Mouse (Mus musculus) liver, postnatal 0 days (tissue): ENCODE data around the gene Ptpn7.

ENCODE experiments used
- CTCF ChIP-seq: sonication (generic); IDR thresholded peaks from 2 replicates; pipeline ENCODE4 v1.5.1; 2016; ENCODE audit warnings: antibody characterized with exemption, low read depth
- EP300 ChIP-seq: IDR thresholded peaks from 2 replicates; pipeline ENCODE4 v1.6.1; 2016; ENCODE audit warnings: antibody characterized with exemption, low read depth, mild to moderate bottlenecking

DNA sequence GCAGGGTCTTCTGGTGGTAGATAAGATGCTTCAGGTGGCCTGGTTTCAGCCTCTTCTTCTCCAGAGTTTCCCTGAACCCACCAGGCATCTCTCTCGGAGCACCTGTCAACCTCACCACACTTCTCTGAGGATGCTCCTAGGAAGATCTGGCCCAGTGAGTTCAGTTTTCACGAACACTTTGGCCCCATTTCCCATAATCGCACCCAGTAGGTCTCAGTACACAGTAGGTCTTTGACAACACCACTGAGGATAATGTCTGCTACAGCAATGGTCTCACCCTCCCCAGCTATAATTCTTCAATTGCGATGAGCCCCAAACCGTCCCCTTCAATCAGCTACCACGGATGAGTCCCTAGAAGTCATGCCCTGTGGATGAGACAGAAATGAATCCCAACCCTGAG is 35.1 kb upstream of the Ptpn7 start:
- TF ChIP-seq CTCF = no peak
- TF ChIP-seq EP300 = no peak
